ENCODE assay signal across 12 mouse cellular contexts in genomic region chr17:24155742-24156141, GRCm38 (mm10). TPM values are rescaled to one million over a fixed set of nuclear protein-coding genes. Genes with fewer than 3 reads are reported as not detected.
"Had no signal": no experiment of that assay in that cellular context is flagged by ENCODE, and none has a peak within 500 bp of the region (broad histone marks: within the 10 kb centered on the region; RNA-seq: fewer than 3 reads in every experiment).

No protein-coding gene starts in this region.

- DNase-seq: retina, postnatal 1 day; right cerebral cortex, adult 18-20 months; right cerebral cortex, postnatal 14 days; right cerebral cortex, postnatal 25 days; right cerebral cortex, postnatal 4 days; spleen, adult 18-20 months; thymus, adult 18-20 months; thymus, adult 2 months; thymus, postnatal 14 days; thymus, postnatal 25 days; thymus, postnatal 4 days had no signal

RNA-seq across cellular contexts. Expression of gene Ntn3, which starts 53.6 kb away (rescaled TPM):
- total RNA-seq: neutrophil, adult 5-6 weeks had no signal
